Mouse (Mus musculus) lung, adult 2 months (tissue): ENCODE data around the gene Spata20. TPM values are rescaled to one million over a fixed set of nuclear protein-coding genes. Genes with fewer than 3 reads are reported as not detected.

Experiments used
- DNase-seq: peaks from one replicate; pipeline ENCODE4 v3.0.0; 2022
- H3K4me1 ChIP-seq: fragments of 200-500 bp; 2 replicates; pipeline ENCODE4 v1.6.1; 2011; ENCODE audit warnings: low read length; ENCODE audit not compliant: control insufficient read depth, insufficient read depth
- H3K4me3 ChIP-seq: fragments of 200-500 bp; replicated peaks from 2 replicates; pipeline ENCODE3; 2011; ENCODE audit warnings: low read depth, mild to moderate bottlenecking, control low read depth, low read length; ENCODE audit errors: extremely low read depth
- CTCF ChIP-seq: fragments of 200-500 bp; IDR thresholded peaks from 2 replicates; pipeline ENCODE4 v1.5.1; 2011; ENCODE audit warnings: mild to moderate bottlenecking, low read length, control low read depth; ENCODE audit not compliant: insufficient read depth
- POLR2A ChIP-seq: fragments of 200-500 bp; IDR thresholded peaks from 2 replicates; pipeline ENCODE4 v1.6.1; 2011; ENCODE audit warnings: low read depth, mild to moderate bottlenecking, control low read depth, low read length, borderline replicate concordance; ENCODE audit errors: extremely low read depth
- WGBS: fragments of 180-500 bp; shearing (Covaris S2); methylation state at CpG from one replicate; pipeline ENCODE4 v1.1.7; 2018; 5-methylcytosine and 5-hydroxymethylcytosine counted together
- polyA plus RNA-seq: library from polyadenylated mRNA; depleted of rRNA; stranded (reverse); fragments of >200 nt; gene quantifications from 2 replicates; pipeline ENCODE4 v1.2.3, GENCODE M21; 2012; rRNA removed

Spata20 gene
- polyA plus RNA-seq, 1 experiment = 0.70 TPM

- no peak overlapping the region for H3K4me3 ChIP-seq
- TF ChIP-seq CTCF (no peak), POLR2A (no peak)
- no peak for DNase-seq
- no peaks in the 10 kb centered on the region for H3K4me1 ChIP-seq
- WGBS = 44% methylated on average over 7 of the region's 7 CpGs
These were observed 44.9 kb downstream of the Spata20 start for GRCm38 (mm10) chr11:94441122-94441521.

GRCm38 (mm10) chr11:94440421-94440820 lies 45.6 kb downstream of the Spata20 start:
- DNase-seq = no peak
- no peak overlapping the region for H3K4me3 ChIP-seq
- TF ChIP-seq POLR2A (no peak), CTCF (no peak)
- no peaks in the 10 kb centered on the region for H3K4me1 ChIP-seq
- WGBS = 87% methylated on average over 6 of the region's 6 CpGs

GRCm38 (mm10) chr11:94429011-94429651 lies 56.8 kb downstream of the Spata20 start:
- no peak for TF ChIP-seq CTCF
- no peak for TF ChIP-seq POLR2A
- 36% methylated on average over 9 of the region's 9 CpGs for WGBS
- DNase-seq = no peak
- H3K4me1 ChIP-seq = no peaks in the 10 kb centered on the region
- no peak overlapping the region for H3K4me3 ChIP-seq

Other genes starting within 250 kb of the Spata20 start
- 1.4 and 1.7 TPM in 2 replicates for gene Wfikkn2, start 240.2 kb downstream of the Spata20 start, polyA plus RNA-seq
- not detected in 2 replicates for gene Gm21885, start 204.3 kb downstream of the Spata20 start, polyA plus RNA-seq
- 10.0 and 16.1 TPM in 2 replicates for gene Luc7l3, start 164.2 kb downstream of the Spata20 start, polyA plus RNA-seq
- 193 and 235 TPM in 2 replicates for gene Ankrd40, start 158.2 kb downstream of the Spata20 start, polyA plus RNA-seq
- gene Abcc3, start 93.2 kb downstream of the Spata20 start, polyA plus RNA-seq = 47.6 and 57.9 TPM in 2 replicates
- 3.5 and 4.3 TPM in 2 replicates for gene Cacna1g, start 12.0 kb downstream of the Spata20 start, polyA plus RNA-seq
- 60.0 and 62.2 TPM in 2 replicates for gene Epn3, start 13.8 kb upstream of the Spata20 start, polyA plus RNA-seq
- gene Mycbpap, start 35.6 kb upstream of the Spata20 start, polyA plus RNA-seq = 5.8 and 7.6 TPM in 2 replicates
- 10.3 and 12.7 TPM in 2 replicates for gene Rsad1, start 63.1 kb upstream of the Spata20 start, polyA plus RNA-seq
- 32.6 and 38.8 TPM in 2 replicates for gene Chad, start 78.9 kb upstream of the Spata20 start, polyA plus RNA-seq
- 28.0 and 35.2 TPM in 2 replicates for gene Acsf2, start 115.7 kb upstream of the Spata20 start, polyA plus RNA-seq
- 41.4 and 46.3 TPM in 2 replicates for gene Lrrc59, start 143.6 kb upstream of the Spata20 start, polyA plus RNA-seq
- gene Mrpl27, start 167.6 kb upstream of the Spata20 start, polyA plus RNA-seq = 32.8 and 34.7 TPM in 2 replicates
- 0.11 and 0.51 TPM in 2 replicates for gene Eme1, start 167.8 kb upstream of the Spata20 start, polyA plus RNA-seq
- gene Xylt2, start 191.3 kb upstream of the Spata20 start, polyA plus RNA-seq = 38.4 and 41.1 TPM in 2 replicates
- not detected in 2 replicates for gene Gm11541, start 218.3 kb upstream of the Spata20 start, polyA plus RNA-seq